Mouse (Mus musculus): Measurements from ENCODE around the gene Lekr1. TPM values are rescaled to one million over a fixed set of nuclear protein-coding genes. Genes with fewer than 3 reads are reported as not detected.

The Lekr1 gene
- total RNA-seq, 2 experiments from 2014 or later = 3.6 to 4.3 TPM

DNA sequence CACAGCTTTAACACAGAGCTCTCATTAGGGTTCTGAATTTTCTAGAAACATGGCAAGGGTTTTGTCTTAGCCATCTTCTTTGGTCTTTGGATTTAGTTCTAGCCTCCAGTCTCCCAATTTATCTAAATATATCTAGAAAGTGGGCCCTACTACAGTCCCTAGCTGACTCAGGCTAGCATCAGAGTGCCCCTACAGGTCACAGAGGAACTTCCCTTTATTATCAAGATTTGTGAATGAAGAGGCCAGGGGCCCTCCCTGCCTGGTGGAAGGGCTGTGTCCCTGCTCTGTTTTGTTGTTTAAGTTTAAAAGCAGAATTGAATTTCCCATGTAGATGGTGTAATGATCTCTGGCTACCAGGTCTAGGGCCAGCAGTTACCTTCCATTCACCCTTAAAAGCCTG lies 173.6 kb downstream of the Lekr1 start:
- DNase-seq = no peak

DNA sequence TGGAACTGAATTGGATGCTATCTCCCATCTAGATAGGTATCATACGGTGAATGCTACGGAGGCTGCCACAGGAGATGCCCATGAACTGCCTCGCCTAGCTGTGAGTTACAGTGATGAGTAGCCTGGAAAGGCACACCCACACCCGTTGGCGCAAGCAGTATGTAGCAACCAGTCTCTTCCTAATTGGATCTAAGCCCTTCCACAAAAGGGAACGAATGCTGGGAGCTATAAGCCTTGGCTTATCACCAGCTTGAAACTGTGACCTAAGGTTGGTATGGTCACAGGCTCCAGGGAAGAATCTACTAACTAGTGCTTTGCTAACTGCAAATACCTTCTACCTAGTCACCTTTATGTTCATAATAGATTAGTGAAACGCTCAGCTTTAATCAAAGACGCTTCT lies 175.1 kb downstream of the Lekr1 start:
- DNase-seq = peak; percentile 50

- DNase-seq = no peak
Measured at GRCm38 (mm10) chr3:65842515-65843184, 176.6 kb downstream of the Lekr1 start.

DNA sequence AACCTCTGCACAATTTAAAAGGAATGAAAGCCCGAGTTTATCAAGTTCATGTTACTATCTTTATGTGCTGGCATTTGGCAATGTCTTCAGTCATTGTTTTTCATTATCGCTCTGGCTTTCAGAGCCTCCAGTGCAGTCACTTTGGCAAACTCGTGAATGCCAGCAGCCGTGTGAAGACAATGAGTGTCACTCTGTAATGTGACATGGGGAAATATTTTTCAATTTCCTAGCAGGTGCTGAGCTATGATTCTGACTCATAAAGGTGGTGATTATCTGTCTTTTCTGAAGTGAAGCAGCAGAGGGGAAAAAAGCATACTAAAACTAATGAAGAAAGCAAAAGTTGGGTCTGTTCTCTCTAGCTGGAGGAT lies 177.1 kb downstream of the Lekr1 start:
- DNase-seq = no peak

- no peak for DNase-seq
Measured at GRCm38 (mm10) chr3:65844302-65844701, 178.3 kb downstream of the Lekr1 start.

GRCm38 (mm10) chr3:65844851-65845552 lies 179.0 kb downstream of the Lekr1 start:
- DNase-seq = peak; percentile 30

DNA sequence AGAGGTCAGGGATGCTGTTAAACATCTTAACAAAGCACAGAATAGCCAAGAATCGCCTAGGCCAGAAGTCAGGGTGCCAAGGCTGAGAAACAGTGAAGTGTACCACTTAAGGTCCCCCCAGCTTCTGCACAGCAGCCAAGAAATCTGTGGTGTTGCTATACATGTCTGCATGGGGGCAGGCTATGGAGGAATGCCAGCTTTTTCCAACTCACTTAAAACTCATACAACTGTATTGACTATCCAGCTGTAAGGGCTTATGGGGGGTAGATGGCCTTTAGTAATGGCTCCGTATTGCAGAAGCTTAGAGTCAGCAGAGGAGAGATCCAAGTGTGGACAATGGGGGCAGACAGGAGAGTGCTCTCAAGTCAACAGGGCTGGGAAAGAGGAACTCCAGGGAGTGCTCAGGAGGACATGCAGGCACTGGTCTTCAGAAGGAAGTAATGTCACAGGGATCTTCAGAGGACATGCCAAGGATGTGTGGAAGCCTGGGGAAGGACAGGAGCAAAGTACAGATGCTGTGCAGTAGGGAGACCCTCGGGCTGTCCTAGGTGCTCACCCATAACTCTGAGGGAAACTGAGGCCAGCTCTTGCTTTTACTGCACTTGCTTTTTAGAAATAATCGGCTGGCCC lies 181.2 kb downstream of the Lekr1 start:
- DNase-seq = no peak

- peak; percentile 67 for DNase-seq
Measured at GRCm38 (mm10) chr3:65853746-65854145, 187.7 kb downstream of the Lekr1 start.

- DNase-seq = no peak
Measured at GRCm38 (mm10) chr3:65855521-65855920, 189.5 kb downstream of the Lekr1 start.

DNA sequence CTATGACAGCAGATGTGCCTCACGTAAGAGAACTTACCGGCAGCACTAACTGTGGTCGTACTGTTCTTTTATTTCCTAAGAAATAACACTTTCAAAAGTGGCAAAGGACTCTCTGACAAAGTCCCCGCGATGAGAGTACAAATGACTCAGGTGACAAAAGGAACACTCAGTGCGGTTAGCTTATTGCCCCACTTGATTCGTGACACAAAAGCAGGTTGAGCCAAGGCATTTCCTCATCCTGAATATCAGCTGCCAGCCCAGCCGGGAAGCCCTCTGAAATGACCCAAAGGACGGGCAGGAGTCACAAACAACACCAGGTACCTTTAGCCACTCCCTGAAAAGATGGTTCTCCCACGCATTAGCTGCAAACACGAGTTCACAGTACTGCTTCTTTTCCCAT lies 192.1 kb downstream of the Lekr1 start:
- DNase-seq = peak; percentile 59

DNA sequence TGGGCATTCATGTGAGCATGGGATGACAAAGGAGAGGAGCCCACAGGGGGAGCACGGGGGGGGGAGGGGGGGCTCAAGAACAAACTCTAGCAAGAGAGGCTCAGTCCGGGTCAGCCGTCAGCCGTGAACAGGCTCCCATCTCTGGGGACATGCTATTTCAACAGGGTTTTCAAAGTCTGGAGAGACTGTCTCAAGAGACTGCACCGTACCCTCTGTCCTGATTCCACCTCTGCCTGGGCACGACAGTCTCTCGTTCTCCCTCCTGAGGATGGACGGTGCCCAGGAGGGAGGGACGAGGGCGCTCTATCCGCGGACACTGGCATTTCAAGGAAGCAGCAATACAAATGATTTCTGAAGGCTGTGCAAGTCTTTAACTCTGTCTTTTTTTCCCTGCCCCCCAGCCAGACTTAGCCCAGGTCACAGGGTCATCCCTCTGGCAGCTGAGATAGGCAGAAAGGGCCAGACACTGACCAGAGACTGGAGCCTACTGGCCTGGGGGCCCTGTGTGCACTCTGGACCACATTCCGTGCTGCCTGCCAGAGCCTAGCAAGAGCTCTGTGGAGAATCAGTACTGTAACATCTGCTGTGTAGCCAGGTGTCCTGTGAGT lies 192.8 kb downstream of the Lekr1 start:
- DNase-seq = peak; percentile 69

DNA sequence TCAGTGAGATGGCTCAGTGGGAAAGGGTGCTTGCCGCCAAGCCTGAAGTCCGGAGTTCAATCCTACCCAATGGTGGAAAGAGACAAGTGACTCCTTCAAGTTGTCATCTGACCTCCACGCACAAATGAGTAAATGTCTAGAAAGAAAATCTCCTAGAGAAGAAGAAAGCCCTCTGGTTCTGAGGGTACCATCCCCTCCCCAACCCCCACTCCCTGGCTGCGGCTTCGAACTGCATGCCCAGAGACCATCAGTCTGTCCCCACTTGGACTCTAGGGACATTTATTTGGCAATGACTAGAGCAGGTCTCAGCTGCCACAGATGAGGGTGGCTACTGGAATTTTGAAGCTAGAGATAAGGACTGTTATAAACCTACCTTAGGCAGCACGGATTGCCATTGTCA lies 193.7 kb downstream of the Lekr1 start:
- DNase-seq = no peak

DNA sequence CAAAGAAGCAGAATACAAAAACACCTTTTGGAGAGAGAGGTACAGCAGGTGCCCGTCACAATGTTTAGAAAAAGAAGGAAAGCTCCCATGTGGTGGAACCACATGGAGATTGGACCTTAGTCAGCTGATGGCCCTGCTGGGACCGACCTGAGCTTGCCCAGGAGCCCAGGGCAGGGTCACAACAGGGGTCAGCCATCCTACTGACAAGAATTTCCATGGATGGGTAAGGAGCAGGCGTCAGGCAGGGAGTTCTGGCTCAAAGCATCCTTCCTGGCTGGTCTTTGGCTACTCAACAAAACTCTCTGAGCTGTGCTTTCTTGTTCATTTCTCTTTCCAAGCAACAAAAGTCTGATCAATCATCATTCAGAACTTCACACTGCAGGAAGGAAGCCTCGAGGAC lies 194.9 kb downstream of the Lekr1 start:
- DNase-seq = no peak

DNA sequence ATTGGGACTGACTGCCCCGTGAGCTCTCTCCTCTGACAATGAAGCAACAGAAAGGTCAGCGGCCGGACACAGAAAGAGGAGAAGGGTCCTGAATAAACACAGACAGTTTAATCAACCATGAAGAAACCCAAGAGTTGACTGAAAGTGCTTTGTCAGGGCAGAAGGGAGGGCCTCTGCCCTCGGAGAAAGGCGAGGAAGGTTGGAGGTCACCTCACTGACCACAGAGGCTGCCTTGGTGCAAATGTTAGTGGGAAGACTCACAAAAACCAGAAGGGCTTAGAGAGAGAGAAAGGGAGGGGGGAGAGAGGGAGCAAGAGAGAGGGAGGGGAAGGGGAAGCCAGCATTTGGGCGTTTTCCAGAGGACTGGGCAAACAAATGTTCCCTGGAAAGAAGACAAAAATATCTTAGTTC lies 195.4 kb downstream of the Lekr1 start:
- DNase-seq = no peak

DNA sequence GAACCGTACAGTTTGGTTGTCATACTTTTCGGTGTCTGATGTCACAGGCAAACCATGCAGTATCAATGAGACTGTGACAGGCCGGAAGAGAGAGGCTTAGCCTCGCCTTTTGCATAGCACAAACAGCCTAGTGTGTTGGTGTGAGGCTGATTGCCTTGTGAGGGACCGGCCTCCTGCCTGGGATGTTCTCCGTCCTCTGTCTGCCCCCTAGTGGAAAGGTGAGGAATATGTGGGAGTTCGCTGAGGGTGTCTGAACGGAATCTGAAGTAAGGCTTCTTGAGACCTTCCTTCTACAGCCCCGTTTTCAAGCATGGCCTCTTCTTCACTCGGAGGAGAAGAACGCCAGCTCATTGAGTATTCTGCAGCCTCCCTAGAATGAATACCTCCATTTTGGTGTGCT lies 197.3 kb downstream of the Lekr1 start:
- peak; percentile 88 for DNase-seq

DNA sequence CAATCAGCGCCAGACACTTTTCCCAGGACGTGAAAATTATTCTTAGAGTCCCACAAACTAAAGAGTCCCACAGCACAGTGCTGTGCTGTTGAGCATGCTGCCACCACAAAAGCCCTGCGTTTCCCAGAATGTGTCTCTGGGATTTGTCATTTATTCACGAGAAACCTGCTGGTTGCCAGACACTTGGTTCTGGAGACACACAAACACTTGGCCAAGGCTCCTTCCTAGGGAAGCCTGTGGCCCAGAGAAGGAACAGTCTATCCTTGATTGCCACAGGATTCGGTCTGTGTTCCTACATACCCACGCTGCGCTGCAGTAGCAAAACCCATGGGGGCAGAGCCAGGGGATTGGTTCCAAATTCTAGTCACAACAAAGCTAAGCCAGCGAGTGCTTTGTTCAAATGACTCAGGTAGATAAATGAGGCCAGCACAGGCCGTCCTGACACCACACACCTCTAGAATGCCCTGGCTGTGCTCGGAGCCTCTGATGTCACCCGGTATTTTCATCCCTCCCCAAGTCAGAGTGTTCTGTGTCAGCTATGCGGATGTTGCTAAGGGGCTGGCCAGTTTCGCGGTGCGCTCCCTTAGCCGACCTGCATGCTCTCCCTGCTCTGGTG lies 197.8 kb downstream of the Lekr1 start:
- no peak for DNase-seq

GRCm38 (mm10) chr3:65868931-65869330 lies 202.9 kb downstream of the Lekr1 start:
- no peak for DNase-seq

DNA sequence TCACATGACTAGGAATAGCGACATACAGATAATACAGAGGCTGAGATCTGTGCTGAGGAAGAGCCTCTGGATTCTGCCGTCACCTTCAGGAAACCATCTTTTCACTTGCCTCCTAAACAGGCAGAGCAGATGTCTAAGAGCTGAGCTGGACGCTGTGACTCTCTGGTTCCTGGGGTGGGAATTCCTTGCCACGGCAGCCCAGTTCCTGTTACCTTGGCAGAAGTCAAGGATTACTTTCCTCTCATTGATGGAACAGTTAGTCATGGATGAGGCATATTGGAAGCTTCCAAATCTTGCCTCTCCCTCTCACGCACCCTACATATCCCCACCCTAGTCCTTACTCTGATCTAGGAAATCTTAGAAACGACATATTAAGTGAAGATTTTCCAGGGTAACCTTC lies 203.7 kb downstream of the Lekr1 start:
- DNase-seq = no peak

DNA sequence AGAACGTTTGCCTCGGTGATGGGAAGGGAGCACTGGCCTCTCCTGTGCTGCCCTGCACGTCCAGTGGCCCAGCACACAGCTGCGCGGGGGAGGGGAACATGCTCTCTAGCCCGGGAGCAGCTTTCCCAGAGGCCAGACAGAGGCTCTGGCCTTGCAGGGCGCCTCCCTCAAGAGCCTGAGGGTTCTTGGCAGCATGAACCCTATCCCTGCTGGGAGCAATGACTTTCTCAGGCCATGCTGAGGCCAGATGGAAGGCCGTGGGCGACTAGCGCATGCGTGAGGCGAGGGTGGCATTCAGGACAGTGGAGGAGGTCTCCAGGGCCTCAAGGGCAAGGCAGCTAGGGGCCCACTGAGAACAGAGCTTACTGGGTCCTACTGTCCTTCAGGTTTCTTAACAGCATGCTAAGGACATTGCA lies 205.2 kb downstream of the Lekr1 start:
- peak; percentile 87 for DNase-seq

- DNase-seq = no peak
Measured at GRCm38 (mm10) chr3:65871609-65872272, 205.7 kb downstream of the Lekr1 start.

DNA sequence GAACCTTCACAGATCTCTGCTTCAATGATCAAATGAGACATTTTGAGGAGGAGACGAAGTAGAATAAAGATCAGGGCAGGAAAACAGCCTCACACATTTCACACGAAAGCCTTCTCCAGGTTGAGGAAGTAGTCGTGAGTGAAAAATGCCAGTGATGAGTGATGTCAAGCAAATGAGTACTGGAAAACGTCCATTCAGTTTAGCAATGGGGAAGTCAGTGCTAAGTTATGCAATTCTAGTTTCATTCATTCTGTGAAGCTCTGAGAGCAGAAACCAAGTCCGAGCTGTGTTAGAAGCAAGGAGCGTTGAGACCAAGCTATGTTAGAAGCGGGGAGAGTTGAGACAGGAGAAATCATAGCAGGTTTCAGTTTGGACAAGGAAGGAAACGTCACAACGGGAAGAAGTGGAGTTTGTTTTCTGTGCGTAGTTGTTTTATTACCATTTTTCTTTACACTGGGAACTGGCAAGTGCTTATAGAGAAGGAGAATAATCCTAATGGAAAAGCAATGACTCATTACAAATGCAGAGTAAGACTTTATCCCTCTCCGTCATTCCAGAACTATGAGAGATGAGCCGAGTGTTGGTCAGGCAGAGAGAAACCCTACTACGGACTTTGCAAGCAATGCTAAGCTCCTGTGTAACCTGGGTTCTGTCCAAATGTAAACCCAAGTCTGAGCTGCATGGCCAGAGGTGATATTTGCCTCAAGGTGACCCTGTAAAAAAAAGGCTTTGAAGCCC lies 207.2 kb downstream of the Lekr1 start:
- no peak for DNase-seq
